Mouse (Mus musculus): ENCODE results near the gene Ptpro.
"Not testable (repeated sequence)": the region's sequence is repeated elsewhere in the genome, so short reads cannot be mapped to it uniquely, and the experiment has no call there.

The Ptpro gene

GRCm38 (mm10) chr6:137386935-137387334 lies 134.8 kb downstream of the Ptpro start:
- no peak for DNase-seq (ENCODE audit: low spot score)

GRCm38 (mm10) chr6:137395075-137395474 lies 143.0 kb downstream of the Ptpro start:
- DNase-seq (ENCODE audit: low spot score) = no peak

- DNase-seq (ENCODE audit: low spot score) = no peak
Observed at GRCm38 (mm10) chr6:137396106-137396793, 144.1 kb downstream of the Ptpro start.

GRCm38 (mm10) chr6:137397358-137397757 lies 145.2 kb downstream of the Ptpro start:
- no peak for DNase-seq (ENCODE audit: low spot score)

GRCm38 (mm10) chr6:137404196-137404595 lies 152.1 kb downstream of the Ptpro start:
- DNase-seq (ENCODE audit: low spot score) = no peak

GRCm38 (mm10) chr6:137405690-137406089 lies 153.6 kb downstream of the Ptpro start:
- no peak for DNase-seq (ENCODE audit: low spot score)

- DNase-seq (ENCODE audit: low spot score) = no peak
Observed at GRCm38 (mm10) chr6:137410510-137410909, 158.4 kb downstream of the Ptpro start.

- no peak for DNase-seq (ENCODE audit: low spot score)
Observed at GRCm38 (mm10) chr6:137411901-137412378, 159.8 kb downstream of the Ptpro start.

GRCm38 (mm10) chr6:137413045-137413444 lies 160.9 kb downstream of the Ptpro start:
- DNase-seq (ENCODE audit: low spot score) = no peak

- DNase-seq (ENCODE audit: low spot score) = peak; percentile 45
Observed at GRCm38 (mm10) chr6:137414531-137415405, 162.6 kb downstream of the Ptpro start.

GRCm38 (mm10) chr6:137422777-137423176 lies 170.7 kb downstream of the Ptpro start:
- no peak for DNase-seq (ENCODE audit: low spot score)

GRCm38 (mm10) chr6:137423830-137424229 lies 171.7 kb downstream of the Ptpro start:
- DNase-seq (ENCODE audit: low spot score) = no peak

GRCm38 (mm10) chr6:137425500-137426432 lies 173.6 kb downstream of the Ptpro start:
- no peak for DNase-seq (ENCODE audit: low spot score)

- no peak for DNase-seq (ENCODE audit: low spot score)
Observed at GRCm38 (mm10) chr6:137433521-137434137, 181.5 kb downstream of the Ptpro start.

GRCm38 (mm10) chr6:137437486-137437885 lies 185.4 kb downstream of the Ptpro start:
- no peak for DNase-seq (ENCODE audit: low spot score)

GRCm38 (mm10) chr6:137437902-137438580 lies 185.9 kb downstream of the Ptpro start:
- no peak for DNase-seq (ENCODE audit: low spot score)

- DNase-seq (ENCODE audit: low spot score) = peak; percentile 23
Observed at GRCm38 (mm10) chr6:137440559-137441486, 188.7 kb downstream of the Ptpro start.

- no peak for DNase-seq (ENCODE audit: low spot score)
Observed at GRCm38 (mm10) chr6:137443089-137443488, 191.0 kb downstream of the Ptpro start.

GRCm38 (mm10) chr6:137446116-137446515 lies 194.0 kb downstream of the Ptpro start:
- not testable (repeated sequence) for DNase-seq (ENCODE audit: low spot score)
